Mouse (Mus musculus) gastrocnemius, postnatal 10 days (tissue): Measurements from ENCODE around the gene Ugt1a7c. TPM values are rescaled to one million over a fixed set of nuclear protein-coding genes. Genes with fewer than 3 reads are reported as not detected.
"Not testable (repeated sequence)": the region's sequence is repeated elsewhere in the genome, so short reads cannot be mapped to it uniquely, and the experiment has no call there.

Experiments
- DNase-seq: peaks from one replicate; pipeline ENCODE4 v3.0.0; 2021; ENCODE audit warnings: mixed read lengths
- total RNA-seq, 2 experiments: library from RNA; stranded (reverse); gene quantifications; 2 replicates each; pipeline ENCODE4 v1.2.3; 2021

Gene Ugt1a7c
- total RNA-seq, 2 experiments from 2014 or later = 1.1 to 1.6 TPM

- not testable (repeated sequence) for DNase-seq
These were observed 17.9 kb downstream of the Ugt1a7c start for GRCm38 (mm10) chr1:88112769-88113168.

- DNase-seq = not testable (repeated sequence)
These were observed 25.7 kb downstream of the Ugt1a7c start for GRCm38 (mm10) chr1:88120550-88120949.

GRCm38 (mm10) chr1:88121521-88121920 is 26.7 kb downstream of the Ugt1a7c start:
- DNase-seq = not testable (repeated sequence)

- not testable (repeated sequence) for DNase-seq
These were observed 31.0 kb downstream of the Ugt1a7c start for GRCm38 (mm10) chr1:88125827-88126360.

GRCm38 (mm10) chr1:88129091-88129490 is 34.2 kb downstream of the Ugt1a7c start:
- not testable (repeated sequence) for DNase-seq

- not testable (repeated sequence) for DNase-seq
These were observed 35.4 kb downstream of the Ugt1a7c start for GRCm38 (mm10) chr1:88130223-88130622.

GRCm38 (mm10) chr1:88133908-88134456 is 39.1 kb downstream of the Ugt1a7c start:
- DNase-seq = no peak

GRCm38 (mm10) chr1:88134457-88135011 is 39.7 kb downstream of the Ugt1a7c start, which contains the start of gene Ugt1a6a:
TSS of gene Ugt1a6a (plus strand) at chr1:88134809.
- not testable (repeated sequence) for DNase-seq

- DNase-seq = not testable (repeated sequence)
These were observed 40.5 kb downstream of the Ugt1a7c start for GRCm38 (mm10) chr1:88135229-88135904.

- no peak for DNase-seq
These were observed 41.8 kb downstream of the Ugt1a7c start for GRCm38 (mm10) chr1:88136646-88137045.

GRCm38 (mm10) chr1:88137264-88137663 is 42.4 kb downstream of the Ugt1a7c start:
- no peak for DNase-seq

- no peak for DNase-seq
These were observed 43.3 kb downstream of the Ugt1a7c start for GRCm38 (mm10) chr1:88138145-88138544.

GRCm38 (mm10) chr1:88140492-88140891 is 45.6 kb downstream of the Ugt1a7c start:
- DNase-seq = not testable (repeated sequence)

GRCm38 (mm10) chr1:88143966-88144675 is 49.3 kb downstream of the Ugt1a7c start:
- peak; percentile 45 for DNase-seq

- not testable (repeated sequence) for DNase-seq
These were observed 50.4 kb downstream of the Ugt1a7c start for GRCm38 (mm10) chr1:88145278-88145677.

GRCm38 (mm10) chr1:88150133-88150532 is 55.3 kb downstream of the Ugt1a7c start:
- not testable (repeated sequence) for DNase-seq

GRCm38 (mm10) chr1:88158430-88158829 is 63.6 kb downstream of the Ugt1a7c start:
- DNase-seq = no peak

GRCm38 (mm10) chr1:88165711-88166110 is 70.8 kb downstream of the Ugt1a7c start, which contains the start of gene Ugt1a5:
TSS of gene Ugt1a5 (plus strand) at chr1:88166012.
- DNase-seq = no peak

- not testable (repeated sequence) for DNase-seq
These were observed 77.3 kb downstream of the Ugt1a7c start for GRCm38 (mm10) chr1:88172190-88172589.

GRCm38 (mm10) chr1:88179657-88180056 is 84.8 kb downstream of the Ugt1a7c start:
- DNase-seq = no peak

- no peak for DNase-seq
These were observed 91.6 kb downstream of the Ugt1a7c start for GRCm38 (mm10) chr1:88186325-88186935.

GRCm38 (mm10) chr1:88192136-88192535 is 97.3 kb downstream of the Ugt1a7c start:
- no peak for DNase-seq
